9 mouse cellular contexts compared by ENCODE assay signal in the genomic region with DNA sequence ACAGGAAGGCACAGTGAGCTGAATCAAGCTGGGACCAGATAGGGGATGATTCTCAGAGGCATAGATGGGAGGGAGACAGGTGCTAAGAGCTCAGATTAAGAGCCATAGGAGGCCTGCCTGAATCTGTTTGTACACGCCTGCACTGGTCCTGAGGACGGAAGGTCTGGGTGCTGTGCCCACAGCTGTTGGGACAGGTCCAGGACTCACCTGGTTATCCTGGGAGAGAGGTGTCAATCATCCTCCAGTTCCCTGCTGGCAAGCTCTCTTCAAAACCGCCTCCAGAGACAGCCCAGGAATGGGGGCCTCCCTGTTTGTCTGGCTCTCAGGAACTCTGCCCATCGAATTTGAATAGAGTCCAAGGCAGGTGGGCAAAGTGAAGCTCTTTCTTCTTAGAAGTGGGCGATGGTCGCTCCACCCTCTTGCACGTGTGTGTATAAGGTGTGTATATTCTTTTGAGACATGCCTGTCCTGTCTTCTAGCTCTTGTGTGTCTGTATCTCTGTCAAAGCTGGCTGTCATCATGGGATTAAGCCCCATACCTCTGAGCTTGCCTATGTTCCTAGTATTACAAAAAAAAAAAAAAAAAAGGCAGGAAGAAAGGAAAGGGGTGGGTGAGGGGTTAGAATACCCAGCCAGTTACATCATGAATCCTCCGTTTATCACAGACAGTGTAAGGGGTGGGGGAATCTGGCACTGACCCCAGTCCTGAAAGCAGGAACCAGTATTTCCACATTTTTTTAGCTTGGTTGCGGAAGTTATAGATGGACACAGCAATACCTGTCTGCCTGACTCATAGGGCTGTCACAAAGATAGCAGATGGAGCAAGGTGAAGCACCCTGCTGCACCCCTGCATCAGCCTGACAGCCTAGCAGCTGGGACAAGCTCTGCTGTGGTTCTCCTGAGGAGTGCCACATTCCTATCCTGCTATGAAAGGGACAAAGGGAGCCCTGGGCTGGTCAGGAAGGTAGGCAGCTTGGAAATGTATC. TPM values are rescaled to one million over a fixed set of nuclear protein-coding genes. Genes with fewer than 3 reads are reported as not detected.
DNase-seq lines count a peak whose midpoint lies in the region; ATAC-seq lines count a peak whose summit lies in the region.
"Had no signal": no experiment of that assay in that cellular context is flagged by ENCODE, and none has a peak within 500 bp of the region (broad histone marks: within the 10 kb centered on the region; RNA-seq: fewer than 3 reads in every experiment).

No protein-coding gene starts in this region.

- H3K4me1 ChIP-seq in lung, embryonic 15.5 days: peaks cover 23% of the 10 kb centered on the region

- H3K9me3 ChIP-seq in lung, embryonic 15.5 days: no peaks in the 10 kb centered on the region

- no peak overlapping the region for H3K4me3 ChIP-seq in lung, embryonic 15.5 days

- peak; percentile 82 for ATAC-seq in lung, embryonic 15.5 days (ENCODE audit: borderline replicate concordance, extremely low read depth, low FRiP score, low TSS enrichment)
- ATAC-seq: inflammation-experienced regulatory T-cells, adult 6 months had no signal

- no peaks in the 10 kb centered on the region for H3K27me3 ChIP-seq in lung, embryonic 15.5 days

- 39% methylated on average over 9 of the region's 9 CpGs for WGBS in lung, embryonic 15.5 days

- peak; percentile 49 to 73 for DNase-seq in urinary bladder, adult 18-20 months (ENCODE audit: low spot score in 2 of 2)
- DNase-seq in urinary bladder, postnatal 10 days (ENCODE audit: low spot score): no peak
- DNase-seq in gonadal fat pad, adult 2 months (ENCODE audit: low read depth): peak; percentile 75
- peak; percentile 56 to 65 for DNase-seq in urinary bladder, postnatal 36 days (ENCODE audit: low spot score in 2 of 2)
- no peak for DNase-seq in cerebellum, postnatal 14 days
- no peak for DNase-seq in thymus, adult 18-20 months
- no peak for DNase-seq in cerebellum, adult 11 months

- H3K27ac ChIP-seq in lung, embryonic 15.5 days: peak overlapping the region; percentile 83

- H3K36me3 ChIP-seq in lung, embryonic 15.5 days: no peaks in the 10 kb centered on the region

- H3K4me2 ChIP-seq in lung, embryonic 15.5 days: peak overlapping the region; percentile 18; the same call in 1 of the 2 replicates

- no peak overlapping the region for H3K9ac ChIP-seq in lung, embryonic 15.5 days

RNA-seq across cellular contexts. Expression of a gene that starts 31.1 kb away (rescaled TPM):
- polyA plus RNA-seq in gonadal fat pad, adult 2 months (2012; rRNA removed): 39.4 and 42.4 TPM in 2 replicates
- polyA plus RNA-seq in lung, embryonic 15.5 days (2015; fragmentation: Nextera tagmentation; extraction: Ambion mirVana): 17.7 and 19.1 TPM in 2 replicates

Comparison
In these comparisons a context has a peak if more than half of its experiments do, and no peak if none do; other contexts are left out.
1. DNase-seq: peak in urinary bladder, adult 18-20 months (2 of 2), gonadal fat pad, adult 2 months (single experiment) and urinary bladder, postnatal 36 days (2 of 2); none in urinary bladder, postnatal 10 days (single experiment), cerebellum, postnatal 14 days (0 of 2), thymus, adult 18-20 months (0 of 2) and cerebellum, adult 11 months (single experiment).